Mouse (Mus musculus): Measurements from ENCODE around the gene Tsnaxip1.

Tsnaxip1 gene

GRCm38 (mm10) chr8:105826861-105827848 lies at the start of gene Tsnaxip1, which contains the start of gene Ranbp10:
Gene Tsnaxip1, plus strand, starts transcription at chr8:105827731.
Gene Ranbp10, minus strand, starts transcription at chr8:105827350.
- peak; percentile 99 for DNase-seq (ENCODE audit: low spot score)

- no peak for DNase-seq (ENCODE audit: low spot score)
Measured at GRCm38 (mm10) chr8:105777833-105778232, 49.7 kb upstream of the Tsnaxip1 start.

- DNase-seq (ENCODE audit: low spot score) = no peak
Measured at GRCm38 (mm10) chr8:105780298-105780697, 47.2 kb upstream of the Tsnaxip1 start.

- DNase-seq (ENCODE audit: low spot score) = no peak
Measured at GRCm38 (mm10) chr8:105788241-105788640, 39.3 kb upstream of the Tsnaxip1 start.

GRCm38 (mm10) chr8:105788927-105789326 lies 38.6 kb upstream of the Tsnaxip1 start:
- DNase-seq (ENCODE audit: low spot score) = no peak

- DNase-seq (ENCODE audit: low spot score) = no peak
Measured at GRCm38 (mm10) chr8:105789626-105790025, 37.9 kb upstream of the Tsnaxip1 start.

- no peak for DNase-seq (ENCODE audit: low spot score)
Measured at GRCm38 (mm10) chr8:105793331-105793730, 34.2 kb upstream of the Tsnaxip1 start.

GRCm38 (mm10) chr8:105794009-105794598 lies 33.4 kb upstream of the Tsnaxip1 start:
- DNase-seq (ENCODE audit: low spot score) = no peak

GRCm38 (mm10) chr8:105795785-105796184 lies 31.7 kb upstream of the Tsnaxip1 start:
- DNase-seq (ENCODE audit: low spot score) = no peak

GRCm38 (mm10) chr8:105798408-105798807 lies 29.1 kb upstream of the Tsnaxip1 start:
- no peak for DNase-seq (ENCODE audit: low spot score)

GRCm38 (mm10) chr8:105799091-105799812 lies 28.3 kb upstream of the Tsnaxip1 start:
- no peak for DNase-seq (ENCODE audit: low spot score)

- no peak for DNase-seq (ENCODE audit: low spot score)
Measured at GRCm38 (mm10) chr8:105801153-105801904, 26.2 kb upstream of the Tsnaxip1 start.

- no peak for DNase-seq (ENCODE audit: low spot score)
Measured at GRCm38 (mm10) chr8:105804797-105805196, 22.7 kb upstream of the Tsnaxip1 start.

- DNase-seq (ENCODE audit: low spot score) = no peak
Measured at GRCm38 (mm10) chr8:105805346-105805745, 22.2 kb upstream of the Tsnaxip1 start.

GRCm38 (mm10) chr8:105805964-105806363 lies 21.6 kb upstream of the Tsnaxip1 start:
- no peak for DNase-seq (ENCODE audit: low spot score)

- DNase-seq (ENCODE audit: low spot score) = no peak
Measured at GRCm38 (mm10) chr8:105807766-105808165, 19.8 kb upstream of the Tsnaxip1 start.

GRCm38 (mm10) chr8:105808480-105808879 lies 19.1 kb upstream of the Tsnaxip1 start:
- no peak for DNase-seq (ENCODE audit: low spot score)

- no peak for DNase-seq (ENCODE audit: low spot score)
Measured at GRCm38 (mm10) chr8:105810245-105810786, 17.2 kb upstream of the Tsnaxip1 start.

GRCm38 (mm10) chr8:105811061-105811460 lies 16.5 kb upstream of the Tsnaxip1 start:
- no peak for DNase-seq (ENCODE audit: low spot score)

GRCm38 (mm10) chr8:105811543-105811942 lies 16.0 kb upstream of the Tsnaxip1 start:
- DNase-seq (ENCODE audit: low spot score) = no peak

- no peak for DNase-seq (ENCODE audit: low spot score)
Measured at GRCm38 (mm10) chr8:105812511-105812910, 15.0 kb upstream of the Tsnaxip1 start.

Measured in left cerebral cortex, adult 11 months (tissue).